Mouse (Mus musculus) MEL (cell line): ENCODE results near the gene Six4. TPM values are rescaled to one million over a fixed set of nuclear protein-coding genes. Genes with fewer than 3 reads are reported as not detected.

Source experiments
- DNase-seq: peaks from one replicate; pipeline ENCODE4 v3.0.0; 2011; ENCODE audit warnings: low read depth, low spot score
- H3K27ac ChIP-seq: 2 replicates; pipeline ENCODE4 v1.5.1; 2012; ENCODE audit warnings: low read depth, mild to moderate bottlenecking, control low read depth, low read length, moderate library complexity; ENCODE audit not compliant: control insufficient read depth
- H3K27me3 ChIP-seq, 2 experiments: fragments of 150-350 bp in 1 of 2; sonication (generic) in 1 of 2; 2 replicates each; pipeline ENCODE4 v1.6.1; 2012; ENCODE audit warnings: low read length in 2 of 2, mild to moderate bottlenecking in 2 of 2, improper control_type of control experiment in 1 of 2, moderate library complexity in 1 of 2; ENCODE audit not compliant: insufficient read depth in 2 of 2, control insufficient read depth in 1 of 2
- H3K36me3 ChIP-seq, 2 experiments: 2 replicates each; pipeline ENCODE4 v1.6.1; 2012 to 2014; ENCODE audit warnings: low read length in 2 of 2, improper control_type of control experiment in 1 of 2, inconsistent platforms in 1 of 2, mild to moderate bottlenecking in 1 of 2; ENCODE audit not compliant: insufficient read depth in 2 of 2, control insufficient read depth in 1 of 2
- H3K4me1 ChIP-seq, 2 experiments: fragments of 150-350 bp in 1 of 2; sonication (generic) in 1 of 2; 2 replicates each; pipeline ENCODE4 v1.6.1; 2012; ENCODE audit warnings: low read length in 2 of 2, improper control_type of control experiment in 1 of 2, mild to moderate bottlenecking in 1 of 2; ENCODE audit not compliant: insufficient read depth in 2 of 2, control insufficient read depth in 1 of 2
- H3K4me3 ChIP-seq, 2 experiments: fragments of 150-350 bp in 1 of 2; sonication (generic) in 1 of 2; 2 replicates each; pipeline ENCODE4 v1.5.1; 2012; ENCODE audit warnings: low read depth in 2 of 2, low read length in 2 of 2, mild to moderate bottlenecking in 2 of 2, moderate library complexity in 2 of 2, control low read depth in 1 of 2, improper control_type of control experiment in 1 of 2; ENCODE audit not compliant: control insufficient read depth in 1 of 2, insufficient read depth in 1 of 2
- H3K79me2 ChIP-seq: 2 replicates; pipeline ENCODE4 v1.6.1; 2012; ENCODE audit warnings: mild to moderate bottlenecking, low read length, moderate library complexity; ENCODE audit not compliant: control insufficient read depth, poor library complexity, insufficient read depth
- H3K9ac ChIP-seq: 2 replicates; pipeline ENCODE4 v1.6.1; 2012; ENCODE audit warnings: low read depth, mild to moderate bottlenecking, control low read depth, low read length, moderate library complexity; ENCODE audit not compliant: control insufficient read depth, poor library complexity, severe bottlenecking
- H3K9me3 ChIP-seq: fragments of 150-350 bp; sonication (generic); replicated peaks from 2 replicates; pipeline ENCODE4 v1.6.1; 2012; ENCODE audit warnings: mild to moderate bottlenecking, low read length, improper control_type of control experiment, moderate library complexity; ENCODE audit not compliant: insufficient read depth
- BHLHE40 ChIP-seq: IDR thresholded peaks from 2 replicates; pipeline ENCODE4 v1.6.1; 2012; ENCODE audit warnings: low read depth, mild to moderate bottlenecking, inconsistent platforms, low read length, improper control_type of control experiment, borderline replicate concordance
- CHD1 ChIP-seq: IDR thresholded peaks from 2 replicates; pipeline ENCODE4 v1.6.1; 2012; ENCODE audit warnings: low read depth, mild to moderate bottlenecking, inconsistent platforms, low read length, improper control_type of control experiment
- CHD2 ChIP-seq: IDR thresholded peaks from 2 replicates; pipeline ENCODE4 v1.6.1; 2011; ENCODE audit warnings: low read length, improper control_type of control experiment
- CTCF ChIP-seq, 3 experiments: IDR thresholded peaks in 2 of 3; conservative IDR thresholded peaks in 1 of 3; 2 replicates each; pipeline ENCODE4 v1.5.1; 2011 to 2012; ENCODE audit warnings: low read length in 3 of 3, low read depth in 2 of 3, mild to moderate bottlenecking in 2 of 3, improper control_type of control experiment in 1 of 3, inconsistent platforms in 1 of 3, mixed read lengths in 1 of 3, moderate library complexity in 1 of 3; ENCODE audit not compliant: control insufficient read depth in 1 of 3, insufficient read depth in 1 of 3, poor library complexity in 1 of 3, severe bottlenecking in 1 of 3
- E2F4 ChIP-seq: IDR thresholded peaks from 2 replicates; pipeline ENCODE4 v1.6.1; 2011; ENCODE audit warnings: low read depth, low read length, improper control_type of control experiment, borderline replicate concordance
- ELF1 ChIP-seq: IDR thresholded peaks from 2 replicates; pipeline ENCODE4 v1.6.1; 2014; ENCODE audit warnings: low read depth, mild to moderate bottlenecking, inconsistent platforms, low read length, improper control_type of control experiment, moderate library complexity
- ETS1 ChIP-seq: IDR thresholded peaks from 2 replicates; pipeline ENCODE4 v1.6.1; 2012; ENCODE audit warnings: low read depth, mild to moderate bottlenecking, inconsistent platforms, low read length, improper control_type of control experiment, moderate library complexity
- GATA1 ChIP-seq: IDR thresholded peaks from 2 replicates; pipeline ENCODE4 v1.6.1; 2011; ENCODE audit warnings: low read depth, low read length, improper control_type of control experiment
- HCFC1 ChIP-seq: IDR thresholded peaks from 2 replicates; pipeline ENCODE4 v1.6.1; 2012; ENCODE audit warnings: low read depth, mild to moderate bottlenecking, inconsistent platforms, low read length, improper control_type of control experiment, moderate library complexity
- JUND ChIP-seq: IDR thresholded peaks from 2 replicates; pipeline ENCODE4 v1.6.1; 2011; ENCODE audit warnings: low read depth, mild to moderate bottlenecking, improper control_type of control experiment, low read length
- KAT2A ChIP-seq: conservative IDR thresholded peaks from 2 replicates; pipeline ENCODE4 v1.6.1; 2012; ENCODE audit warnings: low read depth, low read length, improper control_type of control experiment, inconsistent platforms
- MAFK ChIP-seq: IDR thresholded peaks from 2 replicates; pipeline ENCODE4 v1.6.1; 2011; ENCODE audit warnings: low read depth, mild to moderate bottlenecking, low read length, improper control_type of control experiment, borderline replicate concordance
- MAX ChIP-seq: IDR thresholded peaks from 2 replicates; pipeline ENCODE4 v1.6.1; 2011; ENCODE audit warnings: low read length, improper control_type of control experiment
- MAZ ChIP-seq: IDR thresholded peaks from 2 replicates; pipeline ENCODE4 v1.6.1; 2012; ENCODE audit warnings: low read depth, mild to moderate bottlenecking, inconsistent platforms, low read length, improper control_type of control experiment
- MEF2A ChIP-seq: IDR thresholded peaks from 2 replicates; pipeline ENCODE4 v1.6.1; 2014; ENCODE audit warnings: low read depth, mild to moderate bottlenecking, inconsistent platforms, low read length, improper control_type of control experiment; ENCODE audit not compliant: poor library complexity, insufficient replicate concordance, severe bottlenecking; ENCODE audit errors: extremely low read depth
- MYC ChIP-seq: IDR thresholded peaks from 2 replicates; pipeline ENCODE4 v1.6.1; 2011; ENCODE audit warnings: low read depth, mild to moderate bottlenecking, low read length, improper control_type of control experiment, moderate library complexity
- NELFE ChIP-seq: IDR thresholded peaks from 2 replicates; pipeline ENCODE4 v1.6.1; 2011; ENCODE audit warnings: low read depth, low read length, improper control_type of control experiment
- NRF1 ChIP-seq: IDR thresholded peaks from 2 replicates; pipeline ENCODE4 v1.6.1; 2014; ENCODE audit warnings: low read depth, mild to moderate bottlenecking, inconsistent platforms, low read length, improper control_type of control experiment, moderate library complexity; ENCODE audit not compliant: poor library complexity, insufficient read depth, severe bottlenecking
- POLR2AphosphoS2 ChIP-seq: IDR thresholded peaks from 2 replicates; pipeline ENCODE4 v1.6.1; 2011; ENCODE audit warnings: low read length, improper control_type of control experiment
- POLR2AphosphoS5 ChIP-seq: IDR thresholded peaks from 2 replicates; pipeline ENCODE4 v1.6.1; 2012; ENCODE audit warnings: low read depth, borderline replicate concordance, mild to moderate bottlenecking, inconsistent platforms, low read length, moderate library complexity, mixed read lengths
- SIN3A ChIP-seq: IDR thresholded peaks from 2 replicates; pipeline ENCODE4 v1.6.1; 2012; ENCODE audit warnings: low read length, improper control_type of control experiment, inconsistent platforms
- TAL1 ChIP-seq: IDR thresholded peaks from 2 replicates; pipeline ENCODE4 v1.6.1; 2012; ENCODE audit warnings: mild to moderate bottlenecking, inconsistent platforms, low read length, moderate library complexity, mixed read lengths
- TCF12 ChIP-seq: IDR thresholded peaks from 2 replicates; pipeline ENCODE4 v1.6.1; 2014; ENCODE audit warnings: low read depth, mild to moderate bottlenecking, inconsistent platforms, low read length, improper control_type of control experiment, moderate library complexity
- UBTF ChIP-seq: IDR thresholded peaks from 2 replicates; pipeline ENCODE4 v1.6.1; 2012; ENCODE audit warnings: low read depth, mild to moderate bottlenecking, inconsistent platforms, low read length, improper control_type of control experiment, moderate library complexity, borderline replicate concordance; ENCODE audit not compliant: insufficient read depth
- USF1 ChIP-seq: IDR thresholded peaks from 2 replicates; pipeline ENCODE4 v1.6.1; 2014; ENCODE audit warnings: low read depth, mild to moderate bottlenecking, inconsistent platforms, low read length, improper control_type of control experiment, moderate library complexity
- USF2 ChIP-seq, 2 experiments: IDR thresholded peaks; 2 replicates each; pipeline ENCODE4 v1.6.1; 2011 to 2012; ENCODE audit warnings: improper control_type of control experiment in 2 of 2, low read length in 2 of 2, borderline replicate concordance in 1 of 2, inconsistent platforms in 1 of 2, low read depth in 1 of 2, mild to moderate bottlenecking in 1 of 2; ENCODE audit not compliant: insufficient read depth in 1 of 2
- ZKSCAN1 ChIP-seq: IDR thresholded peaks from 2 replicates; pipeline ENCODE4 v1.6.1; 2012; ENCODE audit warnings: low read depth, mild to moderate bottlenecking, inconsistent platforms, low read length, improper control_type of control experiment, moderate library complexity
- ZMIZ1 ChIP-seq: IDR thresholded peaks from 2 replicates; pipeline ENCODE4 v1.6.1; 2012; ENCODE audit warnings: low read depth, mild to moderate bottlenecking, inconsistent platforms, low read length, improper control_type of control experiment, moderate library complexity
- ZNF384 ChIP-seq: IDR thresholded peaks from 2 replicates; pipeline ENCODE4 v1.6.1; 2012; ENCODE audit warnings: low read depth, mild to moderate bottlenecking, inconsistent platforms, low read length, improper control_type of control experiment
- polyA plus RNA-seq, 2 experiments: library from polyadenylated mRNA; stranded (reverse) in 1 of 2; unstranded in 1 of 2; fragments of >175 nt in 1 of 2; fragments of >200 nt in 1 of 2; gene quantifications; 2 replicates each; pipeline versions ENCODE4 v1.2.1 to v1.2.4; 2012; ENCODE audit warnings: low replicate concordance in 2 of 2, low read depth in 1 of 2; ENCODE audit not compliant: insufficient read length in 2 of 2, insufficient read depth in 1 of 2, missing spikeins in 1 of 2
- total RNA-seq: library from RNA; depleted of rRNA; stranded (reverse); fragments of 300-350 nt; gene quantifications from 2 replicates; pipeline ENCODE4 v1.2.3, GENCODE M21; 2012

Six4 gene
- total and polyA plus RNA-seq, 3 experiments, result not detected

DNA sequence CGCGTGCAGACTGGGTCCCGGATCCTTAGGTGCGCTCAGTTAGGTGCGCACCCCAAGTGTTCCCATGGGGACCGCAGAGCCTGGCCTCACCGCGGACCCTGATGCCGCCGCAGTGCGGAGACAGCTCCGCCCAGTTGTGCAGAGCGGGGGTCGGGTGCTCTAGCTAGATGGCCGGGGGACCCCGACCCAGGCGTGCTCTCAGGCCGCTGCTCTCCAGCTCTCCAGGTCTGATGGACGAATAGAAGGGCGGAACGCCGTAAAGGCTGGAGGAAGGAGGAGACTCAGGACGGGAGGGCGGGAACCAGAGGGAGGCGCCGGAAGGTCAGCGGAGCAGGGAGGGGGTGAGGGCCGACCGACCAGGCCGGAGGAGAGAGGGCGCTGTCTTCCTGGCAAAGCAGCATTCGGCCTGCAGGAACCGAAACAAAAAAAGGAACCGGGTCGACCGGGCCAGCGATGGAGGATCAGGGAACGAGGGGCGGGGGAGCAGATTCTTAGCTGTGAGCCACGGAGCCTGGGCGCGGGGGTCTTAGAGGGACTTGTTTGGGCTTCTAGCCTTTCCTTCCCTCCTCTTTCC lies 59.5 kb downstream of the Six4 start, which contains the start of gene Six1:
Gene Six1 (minus strand): TSS at position 220 of the 574 bp plus-strand sequence.
- no peaks in the 10 kb centered on the region for H3K4me1 ChIP-seq

DNA sequence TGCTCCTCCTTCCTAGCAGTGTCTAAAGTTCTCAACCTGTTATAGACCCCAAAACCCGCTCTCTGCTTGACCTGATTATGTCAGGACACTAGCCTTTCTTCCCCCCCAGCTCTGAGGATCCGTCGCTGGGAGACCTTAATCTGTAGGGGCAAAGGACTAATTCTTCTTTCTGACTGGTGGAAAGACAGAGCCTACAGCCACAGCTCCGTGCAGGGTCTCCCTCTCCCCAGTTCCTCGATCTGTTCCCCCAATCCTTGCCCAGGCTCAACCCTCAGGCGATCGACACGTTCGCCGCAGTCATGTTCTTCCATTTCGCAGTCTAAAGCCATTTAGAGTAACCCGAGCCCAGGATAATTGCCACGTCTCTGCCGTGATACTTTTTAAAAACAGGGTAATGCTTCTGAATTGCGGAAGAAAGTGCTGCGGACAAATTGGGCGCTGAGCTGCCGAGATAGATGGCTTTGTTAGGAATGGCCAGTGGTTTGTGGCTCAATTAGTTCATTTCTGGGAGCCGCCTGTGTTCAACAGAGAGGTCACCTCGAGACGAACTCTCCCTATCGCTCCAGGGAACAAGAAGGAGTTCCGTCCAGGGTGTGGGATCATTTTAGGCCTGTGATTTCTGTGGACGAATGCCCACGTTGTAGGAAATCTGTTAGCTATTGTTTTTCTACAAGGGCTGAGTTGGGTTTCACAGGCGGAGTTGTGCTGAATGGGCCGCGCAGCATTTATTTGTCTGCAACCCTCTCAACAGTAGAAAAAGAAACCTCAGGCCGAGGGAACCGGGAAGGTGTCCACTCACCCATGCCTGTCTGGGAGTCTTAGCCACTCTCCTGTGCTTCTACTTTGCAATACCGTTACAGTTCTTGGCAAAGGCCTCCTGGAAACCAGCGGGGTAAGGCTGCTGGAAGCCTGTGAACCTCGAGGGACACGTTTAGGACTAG lies 60.3 kb downstream of the Six4 start:
- Histone ChIP-seq H3K79me2 (no peaks in the 10 kb centered on the region), H3K36me3 (no peaks in the 10 kb centered on the region), H3K4me3 (no peak overlapping the region), H3K27me3 (no peaks in the 10 kb centered on the region), H3K4me1 (no peaks in the 10 kb centered on the region), H3K9me3 (no peaks in the 10 kb centered on the region), H3K27ac (no peak overlapping the region), H3K9ac (no peak overlapping the region)
- DNase-seq, result no peak
- TF ChIP-seq ZNF384, result no peak
- TF ChIP-seq E2F4, result no peak
- TF ChIP-seq BHLHE40, result no peak
- no peak for TF ChIP-seq ZKSCAN1
- TF ChIP-seq ZMIZ1, result no peak
- no peak for TF ChIP-seq USF1
- TF ChIP-seq ELF1, result no peak
- TF ChIP-seq KAT2A, result no peak
- TF ChIP-seq SIN3A, result no peak
- no peak for TF ChIP-seq UBTF
- no peak for TF ChIP-seq NELFE
- TF ChIP-seq TAL1, result no peak
- TF ChIP-seq MEF2A, result no peak
- TF ChIP-seq JUND, result no peak
- TF ChIP-seq CHD2, result no peak
- no peak for TF ChIP-seq ETS1
- no peak for TF ChIP-seq POLR2AphosphoS5
- no peak for TF ChIP-seq TCF12

More for the DNA sequence above, 59.5 kb downstream of the Six4 start, which contains the start of gene Six1:
- Histone ChIP-seq H3K36me3 (no peaks in the 10 kb centered on the region), H3K27me3 (no peaks in the 10 kb centered on the region), H3K4me3 (no peak within 1 kb of the TSS)
- TF ChIP-seq MAFK, result no peak
- TF ChIP-seq CHD1, result no peak
- TF ChIP-seq POLR2AphosphoS2, result no peak
- TF ChIP-seq GATA1, result no peak
- TF ChIP-seq MAZ, result no peak
- TF ChIP-seq HCFC1, result no peak
- TF ChIP-seq MYC, result no peak
- no peak for TF ChIP-seq NRF1
- TF ChIP-seq MAX, result no peak
- TF ChIP-seq ZNF384, result no peak
- no peak for TF ChIP-seq USF2 (IDR thresholded peaks at IDR 0.05; ENCODE audit: borderline replicate concordance in 1 of 2, insufficient read depth in 1 of 2, low read depth in 1 of 2, low read length in 2 of 2)
- TF ChIP-seq CTCF (IDR thresholded peaks at IDR 0.05 in 2 of 3, conservative IDR thresholded peaks at IDR 0.05 in 1 of 3; ENCODE audit: control insufficient read depth in 1 of 3, insufficient read depth in 1 of 3, low read depth in 2 of 3, low read length in 3 of 3, poor library complexity in 1 of 3, severe bottlenecking in 1 of 3), result no peak
- no peak for TF ChIP-seq NELFE
- no peak for TF ChIP-seq KAT2A
- TF ChIP-seq POLR2AphosphoS5, result no peak
- no peak for TF ChIP-seq UBTF
- TF ChIP-seq, all 39 proteins: peak for 0
- H3K79me2 ChIP-seq, result no peaks in the 10 kb centered on the region
- H3K9me3 ChIP-seq, result no peaks in the 10 kb centered on the region
- no peak within 1 kb of the TSS for H3K9ac ChIP-seq
- no peak for DNase-seq
- H3K27ac ChIP-seq, result no peak within 1 kb of the TSS
